Mouse (Mus musculus) lung, adult 2 months (tissue): ENCODE measurements around the gene Zim1.

ENCODE experiments used
- CTCF ChIP-seq: fragments of 200-500 bp; IDR thresholded peaks from 2 replicates; pipeline ENCODE4 v1.5.1; 2011; ENCODE audit warnings: mild to moderate bottlenecking, low read length, control low read depth; ENCODE audit not compliant: insufficient read depth
- POLR2A ChIP-seq: fragments of 200-500 bp; IDR thresholded peaks from 2 replicates; pipeline ENCODE4 v1.6.1; 2011; ENCODE audit warnings: low read depth, mild to moderate bottlenecking, control low read depth, low read length, borderline replicate concordance; ENCODE audit errors: extremely low read depth

- TF ChIP-seq POLR2A (no peak), CTCF (no peak)
These were observed 37.6 kb downstream of the Zim1 start for GRCm38 (mm10) chr7:6658606-6659005.
